Mouse (Mus musculus) limb, embryonic 14.5 days (tissue): ENCODE measurements at regions not wholly inside any gene's neighbourhood (a gene's known extent, or its start where the extent isn't known, plus 50 kb on each side); places are given as distances from the start of the nearest gene placed in this dataset.

Experiments
- ATAC-seq: fragments of 200-750 bp; cut with Nextera tagmentation; 2 replicates; pipeline ENCODE4 v1.8.0; 2017; ENCODE audit warnings: low read depth, moderate number of reproducible peaks, moderate TSS enrichment; ENCODE audit not compliant: low FRiP score
- DNase-seq: peaks from one replicate; pipeline ENCODE4 v3.0.0-alpha.2; 2015; ENCODE audit warnings: low spot score
- H3K27ac ChIP-seq: fragments of 300-500 bp; sonication (generic); replicated peaks from 2 replicates; pipeline ENCODE4 v1.5.1; 2014; ENCODE audit warnings: low read depth, mild to moderate bottlenecking, low read length, moderate library complexity, mixed read lengths
- H3K27me3 ChIP-seq: fragments of 300-500 bp; sonication (generic); 2 replicates; pipeline ENCODE4 v1.6.1; 2014; ENCODE audit warnings: low read length, mixed read lengths; ENCODE audit not compliant: control insufficient read depth, insufficient read depth
- H3K36me3 ChIP-seq: fragments of 300-500 bp; sonication (generic); 2 replicates; pipeline ENCODE4 v1.6.1; 2014; ENCODE audit warnings: mild to moderate bottlenecking, low read length, moderate library complexity, mixed read lengths; ENCODE audit not compliant: control insufficient read depth, insufficient read depth
- H3K4me1 ChIP-seq: fragments of 300-500 bp; sonication (generic); 2 replicates; pipeline ENCODE4 v1.6.1; 2014; ENCODE audit warnings: antibody characterized with exemption, low read length, mixed read lengths; ENCODE audit not compliant: control insufficient read depth, insufficient read depth
- H3K4me2 ChIP-seq: fragments of 300-500 bp; sonication (generic); replicated peaks from 2 replicates; pipeline ENCODE4 v1.6.1; 2014; ENCODE audit warnings: low read depth, mild to moderate bottlenecking, low read length, moderate library complexity; ENCODE audit not compliant: severe bottlenecking
- H3K4me3 ChIP-seq: fragments of 300-500 bp; sonication (generic); replicated peaks from 2 replicates; pipeline ENCODE4 v1.5.1; 2014; ENCODE audit warnings: low read length
- H3K9ac ChIP-seq: fragments of 300-500 bp; sonication (generic); 2 replicates; pipeline ENCODE4 v1.6.1; 2014; ENCODE audit warnings: mild to moderate bottlenecking, low read depth, low read length, moderate library complexity; ENCODE audit not compliant: severe bottlenecking
- H3K9me3 ChIP-seq: fragments of 300-500 bp; sonication (generic); 2 replicates; pipeline ENCODE4 v1.6.1; 2016; ENCODE audit warnings: low read length; ENCODE audit not compliant: control insufficient read depth
- POLR2A ChIP-seq: fragments of 200-500 bp; IDR thresholded peaks from 2 replicates; pipeline ENCODE4 v1.8.0; 2012; ENCODE audit warnings: inconsistent platforms, mild to moderate bottlenecking, moderate library complexity, borderline replicate concordance; ENCODE audit not compliant: insufficient read depth, insufficient read length; ENCODE audit errors: extremely low read depth
- WGBS: fragments of 180-500 bp; shearing (Covaris S2); extraction: QIAGEN DNeasy Blood & Tissue Kit; methylation state at CpG from one replicate; pipeline ENCODE4 v1.1.7; 2014; 5-methylcytosine and 5-hydroxymethylcytosine counted together

GRCm38 (mm10) chr4:64282471-64282870 is 235.7 kb upstream of the Tnc start:
- H3K27ac ChIP-seq = no peak overlapping the region
- no peak for TF ChIP-seq POLR2A
- no peaks in the 10 kb centered on the region for H3K4me1 ChIP-seq
- no peaks in the 10 kb centered on the region for H3K27me3 ChIP-seq
- ATAC-seq (no peak), DNase-seq (no peak)
- no peaks in the 10 kb centered on the region for H3K9me3 ChIP-seq
- WGBS = 71% methylated on average over 1 of the region's 1 CpGs
- H3K4me2 ChIP-seq = no peak overlapping the region
- H3K4me3 ChIP-seq = no peak overlapping the region
- no peak overlapping the region for H3K9ac ChIP-seq
- H3K36me3 ChIP-seq = no peaks in the 10 kb centered on the region

GRCm38 (mm10) chr4:64276980-64277379 is 230.2 kb upstream of the Tnc start:
- H3K4me1 ChIP-seq = peaks cover 2% of the 10 kb centered on the region; the same call in 1 of the 2 replicates
- H3K9ac ChIP-seq = no peak overlapping the region
- no peak for ATAC-seq
- no peak overlapping the region for H3K4me3 ChIP-seq
- 2% methylated on average over 2 of the region's 2 CpGs for WGBS
- H3K36me3 ChIP-seq = no peaks in the 10 kb centered on the region
- H3K9me3 ChIP-seq = no peaks in the 10 kb centered on the region
- no peak for TF ChIP-seq POLR2A
- H3K27ac ChIP-seq = no peak overlapping the region
- peak; percentile 30 for DNase-seq
- no peak overlapping the region for H3K4me2 ChIP-seq
- no peaks in the 10 kb centered on the region for H3K27me3 ChIP-seq

- ATAC-seq (no peak), DNase-seq (no peak)
- H3K36me3 ChIP-seq = no peaks in the 10 kb centered on the region
- H3K4me3 ChIP-seq = no peak overlapping the region
- H3K9me3 ChIP-seq = no peaks in the 10 kb centered on the region
- no peak overlapping the region for H3K4me2 ChIP-seq
- H3K4me1 ChIP-seq = peaks cover 13% of the 10 kb centered on the region
- 82% methylated on average over 3 of the region's 3 CpGs for WGBS
- no peak overlapping the region for H3K27ac ChIP-seq
- TF ChIP-seq POLR2A = no peak
- no peaks in the 10 kb centered on the region for H3K27me3 ChIP-seq
- H3K9ac ChIP-seq = no peak overlapping the region
Measured at GRCm38 (mm10) chr4:64274291-64274960, 227.6 kb upstream of the Tnc start.

- H3K4me1 ChIP-seq = peaks cover 20% of the 10 kb centered on the region
- H3K9me3 ChIP-seq = no peaks in the 10 kb centered on the region
- no peaks in the 10 kb centered on the region for H3K27me3 ChIP-seq
- H3K4me2 ChIP-seq = no peak overlapping the region
- no peak overlapping the region for H3K9ac ChIP-seq
- DNase-seq = peak; percentile 15
- ATAC-seq = no peak
- WGBS = 45% methylated on average over 5 of the region's 5 CpGs
- H3K4me3 ChIP-seq = no peak overlapping the region
- H3K27ac ChIP-seq = peak overlapping the region; percentile 83
- no peak for TF ChIP-seq POLR2A
- no peaks in the 10 kb centered on the region for H3K36me3 ChIP-seq
Measured at GRCm38 (mm10) chr4:64269846-64270245, 223.0 kb upstream of the Tnc start.

GRCm38 (mm10) chr4:64269117-64269516 is 222.3 kb upstream of the Tnc start:
- Histone ChIP-seq H3K36me3 (no peaks in the 10 kb centered on the region), H3K4me2 (no peak overlapping the region), H3K4me1 (peaks cover 20% of the 10 kb centered on the region), H3K27ac (peak overlapping the region; percentile 83), H3K4me3 (no peak overlapping the region), H3K27me3 (no peaks in the 10 kb centered on the region), H3K9me3 (no peaks in the 10 kb centered on the region), H3K9ac (no peak overlapping the region)
- WGBS = 50% methylated on average over 2 of the region's 2 CpGs
- ATAC-seq (peak; percentile 55), DNase-seq (peak; percentile 20)
- no peak for TF ChIP-seq POLR2A
